Mouse (Mus musculus) CH12.LX (cell line): ENCODE measurements around the gene Gm867. TPM values are rescaled to one million over a fixed set of nuclear protein-coding genes. Genes with fewer than 3 reads are reported as not detected.

ENCODE experiments used
- DNase-seq: peaks from one replicate; pipeline ENCODE4 v3.0.0-alpha.2; 2013; ENCODE audit errors: extremely low read depth
- H3K27ac ChIP-seq: 2 replicates; pipeline ENCODE4 v1.5.1; 2012; ENCODE audit warnings: low read depth, mild to moderate bottlenecking, control low read depth, moderate library complexity; ENCODE audit not compliant: insufficient read depth
- H3K27me3 ChIP-seq: replicated peaks from 2 replicates; pipeline ENCODE3; 2012; ENCODE audit warnings: inconsistent platforms
- H3K36me3 ChIP-seq, 2 experiments: replicated peaks in 1 of 2; 2 replicates each; pipeline versions ENCODE3 to v1.6.1; 2012; ENCODE audit warnings: inconsistent platforms in 1 of 2, low read length in 1 of 2, mild to moderate bottlenecking in 1 of 2, mixed read lengths in 1 of 2, moderate library complexity in 1 of 2; ENCODE audit not compliant: control insufficient read depth in 1 of 2, insufficient read depth in 1 of 2
- H3K4me1 ChIP-seq, 2 experiments: 2 replicates each; pipeline ENCODE4 v1.6.1; 2012; ENCODE audit warnings: inconsistent platforms in 1 of 2, moderate library complexity in 1 of 2; ENCODE audit not compliant: insufficient read depth in 2 of 2, control insufficient read depth in 1 of 2
- H3K4me2 ChIP-seq: 2 replicates; pipeline ENCODE4 v1.6.1; 2012; ENCODE audit warnings: low read depth, mild to moderate bottlenecking, control low read depth; ENCODE audit not compliant: poor library complexity, insufficient read depth, severe bottlenecking
- H3K4me3 ChIP-seq, 3 experiments: fragments of 150-350 bp in 1 of 3; sonication (generic) in 1 of 3; replicated peaks in 1 of 3; 2 replicates each; pipeline versions ENCODE3 to v1.5.1; 2011 to 2012; ENCODE audit warnings: low read depth in 2 of 3, low read length in 2 of 3, mild to moderate bottlenecking in 2 of 3, moderate library complexity in 2 of 3, control low read depth in 1 of 3, improper control_type of control experiment in 1 of 3, inconsistent platforms in 1 of 3, mixed read lengths in 1 of 3; ENCODE audit not compliant: poor library complexity in 1 of 3
- H3K79me2 ChIP-seq: replicated peaks from 2 replicates; pipeline ENCODE4 v1.6.1; 2012; ENCODE audit warnings: mild to moderate bottlenecking, moderate library complexity; ENCODE audit not compliant: control insufficient read depth, poor library complexity, insufficient read depth, severe bottlenecking; ENCODE audit errors: extremely low read depth
- H3K9ac ChIP-seq: 2 replicates; pipeline ENCODE4 v1.6.1; 2012; ENCODE audit warnings: low read depth, mild to moderate bottlenecking, control low read depth, moderate library complexity; ENCODE audit not compliant: insufficient read depth
- H3K9me3 ChIP-seq: replicated peaks from 2 replicates; pipeline ENCODE3; 2012; ENCODE audit warnings: low read length, inconsistent platforms, mixed read lengths
- BHLHE40 ChIP-seq: IDR thresholded peaks from 2 replicates; pipeline ENCODE4 v1.6.1; 2011; ENCODE audit warnings: mild to moderate bottlenecking, low read depth, low read length, improper control_type of control experiment
- CHD1 ChIP-seq: IDR thresholded peaks from 2 replicates; pipeline ENCODE4 v1.6.1; 2012; ENCODE audit warnings: low read depth, low read length, improper control_type of control experiment, inconsistent platforms
- CTCF ChIP-seq, 2 experiments: IDR thresholded peaks in 1 of 2; conservative IDR thresholded peaks in 1 of 2; 2 replicates each; pipeline ENCODE4 v1.5.1; 2011 to 2012; ENCODE audit warnings: low read depth in 2 of 2, low read length in 2 of 2, improper control_type of control experiment in 1 of 2, inconsistent platforms in 1 of 2, mild to moderate bottlenecking in 1 of 2, moderate library complexity in 1 of 2
- E2F4 ChIP-seq: IDR thresholded peaks from 2 replicates; pipeline ENCODE4 v1.6.1; 2011; ENCODE audit warnings: low read depth, low read length, improper control_type of control experiment; ENCODE audit not compliant: insufficient replicate concordance
- ELF1 ChIP-seq: IDR thresholded peaks from 2 replicates; pipeline ENCODE4 v1.6.1; 2014; ENCODE audit warnings: low read depth, mild to moderate bottlenecking, inconsistent platforms, low read length, improper control_type of control experiment
- EP300 ChIP-seq: IDR thresholded peaks from 2 replicates; pipeline ENCODE4 v1.6.1; 2011; ENCODE audit warnings: low read length, improper control_type of control experiment
- HCFC1 ChIP-seq: IDR thresholded peaks from 2 replicates; pipeline ENCODE4 v1.6.1; 2012; ENCODE audit warnings: low read depth, mild to moderate bottlenecking, inconsistent platforms, low read length, improper control_type of control experiment
- IRF4 ChIP-seq: IDR thresholded peaks from 2 replicates; pipeline ENCODE4 v1.6.1; 2014; ENCODE audit warnings: low read depth, mild to moderate bottlenecking, inconsistent platforms, low read length, improper control_type of control experiment
- JUN ChIP-seq: IDR thresholded peaks from 2 replicates; pipeline ENCODE4 v1.6.1; 2011; ENCODE audit warnings: low read depth, mild to moderate bottlenecking, low read length, improper control_type of control experiment, moderate library complexity; ENCODE audit not compliant: insufficient read depth
- KAT2A ChIP-seq: IDR thresholded peaks from 2 replicates; pipeline ENCODE4 v1.6.1; 2012; ENCODE audit warnings: low read length, improper control_type of control experiment, inconsistent platforms; ENCODE audit not compliant: insufficient replicate concordance
- MAFK ChIP-seq: IDR thresholded peaks from 2 replicates; pipeline ENCODE4 v1.6.1; 2011; ENCODE audit warnings: low read length, improper control_type of control experiment; ENCODE audit not compliant: insufficient replicate concordance
- MAX ChIP-seq: IDR thresholded peaks from 2 replicates; pipeline ENCODE4 v1.6.1; 2011; ENCODE audit warnings: low read length, improper control_type of control experiment
- MAZ ChIP-seq: IDR thresholded peaks from 2 replicates; pipeline ENCODE4 v1.6.1; 2012; ENCODE audit warnings: low read depth, mild to moderate bottlenecking, inconsistent platforms, low read length, improper control_type of control experiment, moderate library complexity
- MEF2A ChIP-seq: IDR thresholded peaks from 2 replicates; pipeline ENCODE4 v1.6.1; 2014; ENCODE audit warnings: low read depth, mild to moderate bottlenecking, inconsistent platforms, low read length, improper control_type of control experiment, borderline replicate concordance
- MXI1 ChIP-seq: IDR thresholded peaks from 2 replicates; pipeline ENCODE4 v1.6.1; 2011; ENCODE audit warnings: mild to moderate bottlenecking, low read depth, low read length, improper control_type of control experiment
- MYC ChIP-seq: IDR thresholded peaks from 2 replicates; pipeline ENCODE4 v1.6.1; 2011; ENCODE audit warnings: low read depth, mild to moderate bottlenecking, improper control_type of control experiment, low read length
- NELFE ChIP-seq: IDR thresholded peaks from 2 replicates; pipeline ENCODE4 v1.6.1; 2011; ENCODE audit warnings: low read depth, low read length, improper control_type of control experiment
- NRF1 ChIP-seq: IDR thresholded peaks from 2 replicates; pipeline ENCODE4 v1.6.1; 2014; ENCODE audit warnings: low read depth, mild to moderate bottlenecking, inconsistent platforms, low read length, improper control_type of control experiment, moderate library complexity
- POLR2A ChIP-seq: IDR thresholded peaks from 2 replicates; pipeline ENCODE4 v1.6.1; 2011; ENCODE audit warnings: low read depth, mild to moderate bottlenecking, improper control_type of control experiment, low read length
- POLR2AphosphoS2 ChIP-seq: IDR thresholded peaks from 2 replicates; pipeline ENCODE4 v1.6.1; 2011; ENCODE audit warnings: low read depth, low read length, improper control_type of control experiment
- SIN3A ChIP-seq: IDR thresholded peaks from 2 replicates; pipeline ENCODE4 v1.6.1; 2012; ENCODE audit warnings: low read length, improper control_type of control experiment, inconsistent platforms
- TBP ChIP-seq: conservative IDR thresholded peaks from 2 replicates; pipeline ENCODE4 v1.6.1; 2011; ENCODE audit warnings: low read depth, low read length, improper control_type of control experiment
- TCF12 ChIP-seq: IDR thresholded peaks from 2 replicates; pipeline ENCODE4 v1.6.1; 2014; ENCODE audit warnings: low read depth, mild to moderate bottlenecking, inconsistent platforms, low read length, improper control_type of control experiment
- UBTF ChIP-seq: IDR thresholded peaks from 2 replicates; pipeline ENCODE4 v1.6.1; 2012; ENCODE audit warnings: low read depth, mild to moderate bottlenecking, inconsistent platforms, low read length, improper control_type of control experiment, moderate library complexity
- USF2 ChIP-seq: conservative IDR thresholded peaks from 2 replicates; pipeline ENCODE4 v1.6.1; 2011; ENCODE audit warnings: low read depth, low read length, improper control_type of control experiment
- ZC3H11A ChIP-seq: IDR thresholded peaks from 2 replicates; pipeline ENCODE4 v1.6.1; 2012; ENCODE audit warnings: low read depth, mild to moderate bottlenecking, inconsistent platforms, low read length, improper control_type of control experiment
- ZMIZ1 ChIP-seq: IDR thresholded peaks from 2 replicates; pipeline ENCODE4 v1.6.1; 2012; ENCODE audit warnings: low read depth, mild to moderate bottlenecking, inconsistent platforms, low read length, improper control_type of control experiment
- ZNF384 ChIP-seq: IDR thresholded peaks from 2 replicates; pipeline ENCODE4 v1.6.1; 2012; ENCODE audit warnings: low read depth, low read length, improper control_type of control experiment, inconsistent platforms
- dilution Hi-C: fragments of 300-500 bp; cut with MboI; formaldehyde crosslinking; loops from 2 replicates; pipeline ENCODE4 v1.14.3; 2020; ENCODE audit warnings: low sequenced_read_pairs; ENCODE audit not compliant: extremely low pct_unique_long_range_greater_than_20kb, extremely low pct_ligation_motif_present
- in situ Hi-C: fragments of 300-500 bp; cut with MboI; formaldehyde crosslinking; loops from 3 replicates; pipeline ENCODE4 v1.14.3; 2019; ENCODE audit warnings: low sequenced_read_pairs, low pct_ligation_motif_present, low pct_unique_long_range_greater_than_20kb, mixed read lengths
- polyA plus RNA-seq: library from polyadenylated mRNA; unstranded; fragments of >175 nt; gene quantifications from 2 replicates; pipeline ENCODE4 v1.2.1, GENCODE M21; 2012; ENCODE audit warnings: low read depth; ENCODE audit not compliant: insufficient read length
- total RNA-seq, 2 experiments: library from RNA; depleted of rRNA; stranded (reverse); fragments of 300-350 nt in 1 of 2; fragments of >200 nt in 1 of 2; gene quantifications; 2 replicates each; pipeline ENCODE4 v1.2.3; 2012 to 2014

The Gm867 gene
- total and polyA plus RNA-seq, 3 experiments: 0.42 to 3.5 TPM; not detected in 1

DNA sequence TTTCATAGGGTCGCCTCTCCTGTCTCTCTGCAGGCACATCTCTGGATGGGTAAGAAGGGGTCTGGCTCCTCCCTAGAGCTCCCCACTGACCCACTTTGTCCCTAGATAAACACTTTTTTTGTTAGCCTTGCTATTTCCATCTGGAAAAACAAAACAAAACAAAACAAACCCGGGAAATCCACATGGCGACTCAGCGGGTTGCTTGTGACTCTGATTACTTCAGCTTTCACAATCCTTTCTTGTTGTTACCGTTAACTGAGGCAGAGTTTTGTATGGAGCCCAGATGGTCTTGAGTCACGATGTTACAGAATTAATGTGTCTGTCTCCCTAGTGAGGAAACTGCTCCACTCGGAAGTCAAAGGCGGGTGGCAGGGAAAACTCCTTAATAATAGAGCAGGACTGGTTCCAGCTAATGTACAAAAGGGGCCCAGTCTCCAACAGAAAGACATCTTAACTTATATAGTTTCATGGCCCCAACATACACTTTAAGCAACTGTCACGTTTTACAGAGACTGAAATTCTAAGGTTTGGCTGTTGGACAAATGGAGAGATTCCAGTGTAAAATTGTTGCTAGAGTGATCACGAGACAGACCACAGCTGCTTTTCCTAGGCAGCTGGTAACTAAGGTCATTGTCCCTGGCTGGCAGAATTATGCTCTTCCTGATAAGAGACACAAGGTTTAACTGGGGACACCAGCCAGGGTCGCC is 3.7 kb upstream of the Gm867 start:
- Histone ChIP-seq H3K4me2 (no peak overlapping the region), H3K9ac (no peak overlapping the region), H3K36me3 (peaks cover 0 to 9% of the 10 kb centered on the region in 2 experiments), H3K4me1 (peaks cover 34 to 74% of the 10 kb centered on the region in 2 experiments), H3K27ac (no peak overlapping the region), H3K9me3 (no peaks in the 10 kb centered on the region), H3K79me2 (no peaks in the 10 kb centered on the region), H3K27me3 (no peaks in the 10 kb centered on the region), H3K4me3 (no peak overlapping the region)
- dilution Hi-C loops: no loop called here
- no peak for DNase-seq
- in situ Hi-C loops: no loop called here
- no peak for TF ChIP-seq MAFK
- no peak for TF ChIP-seq EP300
- no peak for TF ChIP-seq POLR2A
- no peak for TF ChIP-seq HCFC1
- no peak for TF ChIP-seq USF2
- TF ChIP-seq CHD1: no peak
- TF ChIP-seq BHLHE40: no peak
- TF ChIP-seq NRF1: no peak
- TF ChIP-seq POLR2AphosphoS2: no peak
- TF ChIP-seq JUN: no peak
- no peak for TF ChIP-seq TCF12
- no peak for TF ChIP-seq MAX
- TF ChIP-seq MXI1: no peak
- TF ChIP-seq UBTF: no peak
- TF ChIP-seq KAT2A: no peak
- no peak for TF ChIP-seq MYC
- TF ChIP-seq ZNF384: no peak
- no peak for TF ChIP-seq TBP

DNA sequence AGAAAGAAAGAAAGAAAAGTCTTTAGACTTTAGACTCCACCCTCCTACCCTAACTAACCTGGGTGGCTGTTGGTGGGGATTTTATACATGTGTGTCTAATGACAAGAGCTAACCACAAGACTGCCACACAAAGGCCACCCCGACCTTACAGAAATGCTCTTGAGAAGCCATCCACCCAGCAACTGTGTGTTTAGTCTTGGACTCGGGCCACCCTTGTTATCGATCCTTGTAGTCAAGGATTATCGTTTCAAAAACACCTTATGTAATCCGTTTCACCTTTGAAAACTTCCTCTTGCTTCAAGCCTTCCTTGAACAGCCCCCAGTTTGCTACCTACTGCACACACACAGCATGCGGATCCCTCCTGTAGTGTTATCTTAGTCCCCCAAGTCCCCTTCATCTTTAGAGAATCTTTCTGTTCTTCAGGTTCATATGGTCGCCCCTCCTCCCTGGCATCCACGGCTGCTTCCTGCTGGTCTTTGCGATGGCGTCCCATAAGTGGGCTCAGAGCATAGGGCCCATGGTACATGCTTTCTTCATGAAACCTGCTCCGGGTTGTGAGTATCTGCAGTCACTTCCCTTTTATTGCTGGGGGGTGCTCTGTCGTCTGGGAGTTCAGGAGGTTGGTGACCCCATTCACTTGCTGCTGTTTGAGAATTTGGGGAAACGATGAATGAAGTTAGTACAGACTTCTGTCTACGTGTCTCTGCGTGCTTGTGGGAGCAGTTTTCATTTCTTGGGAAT is 2.4 kb upstream of the Gm867 start, which contains the start of gene Vpreb3:
Vpreb3 (plus strand) TSS at position 322 of the 742 bp plus-strand sequence.
- Histone ChIP-seq H3K9me3 (no peaks in the 10 kb centered on the region), H3K27ac (no peak within 1 kb of the TSS), H3K4me1 (peaks cover 25 to 69% of the 10 kb centered on the region in 2 experiments), H3K79me2 (no peaks in the 10 kb centered on the region), H3K4me3 (no peak within 1 kb of the TSS), H3K4me2 (no peak within 1 kb of the TSS), H3K27me3 (no peaks in the 10 kb centered on the region), H3K36me3 (peaks cover 0 to 13% of the 10 kb centered on the region in 2 experiments), H3K9ac (no peak within 1 kb of the TSS)
- no peak for DNase-seq
- in situ Hi-C loops: no loop called here
- dilution Hi-C loops: no loop called here
- TF ChIP-seq TCF12 (no peak), MYC (no peak), ELF1 (no peak), E2F4 (no peak), IRF4 (no peak), ZNF384 (no peak), MEF2A (no peak), SIN3A (no peak), UBTF (no peak), MAZ (no peak), ZC3H11A (no peak), ZMIZ1 (no peak), NELFE (no peak), MXI1 (no peak), TBP (no peak), CTCF (conservative IDR thresholded peaks at IDR 0.05 in 1 of 2, IDR thresholded peaks at IDR 0.05 in 1 of 2; ENCODE audit: low read depth in 2 of 2, low read length in 2 of 2) (no peak)
